Mouse (Mus musculus) kidney, embryonic 14.5 days (tissue): ENCODE data around the gene Nt5c2. TPM values are rescaled to one million over a fixed set of nuclear protein-coding genes. Genes with fewer than 3 reads are reported as not detected.

Experiments
- ATAC-seq: fragments of 200-750 bp; cut with Nextera tagmentation; 2 replicates; pipeline ENCODE4 v1.8.0; 2017; ENCODE audit warnings: moderate number of reproducible peaks, mild to moderate bottlenecking, moderate TSS enrichment, moderate library complexity; ENCODE audit not compliant: low FRiP score, low TSS enrichment
- H3K27ac ChIP-seq: fragments of 300-500 bp; sonication (generic); 2 replicates; pipeline ENCODE4 v1.5.1; 2014; ENCODE audit warnings: low read depth, mild to moderate bottlenecking, low read length, moderate library complexity, mixed read lengths
- H3K27me3 ChIP-seq: fragments of 300-500 bp; sonication (generic); 2 replicates; pipeline ENCODE4 v1.6.1; 2014; ENCODE audit warnings: mild to moderate bottlenecking, low read length; ENCODE audit not compliant: control insufficient read depth, insufficient read depth
- H3K36me3 ChIP-seq: fragments of 300-500 bp; sonication (generic); 2 replicates; pipeline ENCODE4 v1.6.1; 2014; ENCODE audit warnings: low read length, mixed read lengths; ENCODE audit not compliant: control insufficient read depth, insufficient read depth
- H3K4me1 ChIP-seq: fragments of 300-500 bp; sonication (generic); 2 replicates; pipeline ENCODE4 v1.6.1; 2014; ENCODE audit warnings: low read length, mixed read lengths; ENCODE audit not compliant: control insufficient read depth, insufficient read depth
- H3K4me2 ChIP-seq: fragments of 300-500 bp; sonication (generic); replicated peaks from 2 replicates; pipeline ENCODE4 v1.6.1; 2014; ENCODE audit warnings: low read depth, mild to moderate bottlenecking, low read length
- H3K4me3 ChIP-seq: fragments of 300-500 bp; sonication (generic); 2 replicates; pipeline ENCODE4 v1.5.1; 2014; ENCODE audit warnings: mild to moderate bottlenecking, low read length
- H3K9ac ChIP-seq: fragments of 300-500 bp; sonication (generic); 2 replicates; pipeline ENCODE4 v1.6.1; 2014; ENCODE audit warnings: low read depth, mild to moderate bottlenecking, low read length, moderate library complexity
- H3K9me3 ChIP-seq: fragments of 300-500 bp; sonication (generic); 2 replicates; pipeline ENCODE4 v1.6.1; 2016; ENCODE audit warnings: low read length; ENCODE audit not compliant: control insufficient read depth
- WGBS: fragments of 180-500 bp; shearing (Covaris S2); extraction: QIAGEN DNeasy Blood & Tissue Kit; methylation state at CpG from one replicate; pipeline ENCODE4 v1.1.7; 2014; 5-methylcytosine and 5-hydroxymethylcytosine counted together
- polyA plus RNA-seq: library from polyadenylated mRNA; unstranded; fragments of >200 nt; fragmentation: Nextera tagmentation; extraction: Ambion mirVana; gene quantifications from 2 replicates; pipeline ENCODE4 v1.2.1, GENCODE M21; 2014

The Nt5c2 gene
- polyA plus RNA-seq, 1 experiment from 2014 or later: 80.2 TPM

DNA sequence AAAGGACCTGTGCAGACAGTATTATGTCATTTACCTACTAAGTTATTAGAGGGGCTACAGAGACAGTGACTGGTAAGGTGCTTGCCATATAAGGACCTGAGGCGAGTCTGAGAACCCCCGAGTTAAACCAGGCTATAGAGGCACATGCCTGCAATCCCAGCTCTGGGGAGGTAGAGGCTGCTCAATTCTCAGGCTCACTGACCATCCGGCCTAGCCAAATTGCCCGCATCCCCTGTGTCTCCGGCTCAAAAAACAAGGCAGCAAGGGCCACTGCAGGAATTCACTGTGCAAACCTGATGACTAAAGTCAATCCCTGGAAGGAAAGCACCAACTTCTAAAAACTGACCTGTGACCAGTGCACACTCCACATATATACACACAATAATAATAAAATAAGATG, 111.6 kb downstream of the Nt5c2 start:
- Histone ChIP-seq H3K27me3 (no peaks in the 10 kb centered on the region), H3K4me1 (no peaks in the 10 kb centered on the region), H3K9ac (no peak overlapping the region), H3K4me3 (no peak overlapping the region), H3K9me3 (no peaks in the 10 kb centered on the region), H3K36me3 (peaks cover 8% of the 10 kb centered on the region), H3K27ac (no peak overlapping the region), H3K4me2 (no peak overlapping the region)
- no peak for ATAC-seq
- 91% methylated on average over 5 of the region's 5 CpGs for WGBS

DNA sequence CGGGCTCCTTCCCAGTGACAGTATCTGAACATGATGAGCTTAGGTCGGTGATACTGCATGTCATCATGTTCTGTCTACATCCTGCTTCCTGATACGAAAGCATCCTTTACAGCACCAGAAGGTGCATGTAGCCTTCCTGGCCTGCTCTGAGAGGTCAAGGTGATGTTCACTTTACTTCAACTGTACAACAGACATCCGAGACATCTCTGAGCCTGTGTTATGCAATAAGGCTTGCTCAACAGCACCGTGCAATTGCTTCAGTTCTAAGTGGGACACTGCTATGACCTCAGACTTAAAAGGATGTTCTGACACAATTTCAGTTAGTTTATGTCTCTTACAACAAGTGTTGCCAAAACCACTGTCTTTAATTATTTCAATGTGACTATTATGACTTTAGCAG, 113.6 kb downstream of the Nt5c2 start:
- Histone ChIP-seq H3K27me3 (no peaks in the 10 kb centered on the region), H3K27ac (no peak overlapping the region), H3K9me3 (no peaks in the 10 kb centered on the region), H3K36me3 (peaks cover 21% of the 10 kb centered on the region), H3K4me3 (no peak overlapping the region), H3K4me2 (no peak overlapping the region), H3K4me1 (no peaks in the 10 kb centered on the region), H3K9ac (no peak overlapping the region)
- WGBS: 89% methylated on average over 5 of the region's 5 CpGs
- ATAC-seq: no peak

DNA sequence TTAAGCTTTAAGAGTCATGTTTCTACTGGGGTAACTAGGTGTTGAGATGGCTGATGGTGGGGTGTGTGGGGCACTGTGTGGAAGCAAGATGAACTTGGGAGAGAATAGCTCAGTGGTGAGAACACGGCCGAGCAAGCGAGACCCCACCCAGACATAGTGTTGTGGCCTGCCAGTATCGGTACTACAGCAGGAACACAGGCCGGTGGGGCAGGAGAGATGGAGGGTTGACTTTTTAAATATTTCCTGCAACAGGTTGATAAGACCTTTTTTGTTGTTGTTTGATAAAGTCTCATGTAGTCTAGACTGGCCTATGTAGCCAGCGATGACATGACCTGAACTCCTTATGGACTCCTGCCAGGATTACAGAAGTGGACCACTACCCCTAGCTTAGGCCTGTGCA, 114.2 kb downstream of the Nt5c2 start:
- Histone ChIP-seq H3K9ac (no peak overlapping the region), H3K9me3 (no peaks in the 10 kb centered on the region), H3K4me2 (no peak overlapping the region), H3K27me3 (no peaks in the 10 kb centered on the region), H3K4me1 (no peaks in the 10 kb centered on the region), H3K4me3 (no peak overlapping the region), H3K36me3 (peaks cover 23% of the 10 kb centered on the region), H3K27ac (no peak overlapping the region)
- WGBS: 98% methylated on average over 6 of the region's 6 CpGs
- no peak for ATAC-seq

DNA sequence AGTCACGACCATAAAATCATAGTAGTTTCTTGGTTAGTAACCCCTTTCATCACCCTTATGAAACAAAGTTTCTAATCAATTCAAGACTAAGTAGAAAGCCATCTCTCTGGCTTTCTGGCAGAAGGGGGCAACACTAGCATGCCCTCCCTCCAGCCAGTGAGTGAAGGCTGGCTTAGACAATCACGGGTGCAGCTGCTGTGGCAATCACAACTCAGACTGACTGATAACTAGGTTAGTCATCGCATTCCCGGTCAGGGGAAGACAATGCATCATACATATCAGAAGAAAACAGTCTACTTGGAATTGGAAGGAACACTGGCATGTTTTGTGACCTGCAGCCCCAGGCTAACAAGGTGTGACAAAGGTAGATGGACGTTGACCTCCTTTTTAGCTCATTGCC, 115.1 kb downstream of the Nt5c2 start:
- H3K9me3 ChIP-seq: no peaks in the 10 kb centered on the region
- ATAC-seq: no peak
- H3K27ac ChIP-seq: no peak overlapping the region
- H3K4me1 ChIP-seq: no peaks in the 10 kb centered on the region
- H3K4me2 ChIP-seq: no peak overlapping the region
- 87% methylated on average over 5 of the region's 5 CpGs for WGBS
- no peak overlapping the region for H3K4me3 ChIP-seq
- H3K36me3 ChIP-seq: peaks cover 28% of the 10 kb centered on the region
- H3K27me3 ChIP-seq: no peaks in the 10 kb centered on the region
- H3K9ac ChIP-seq: no peak overlapping the region

DNA sequence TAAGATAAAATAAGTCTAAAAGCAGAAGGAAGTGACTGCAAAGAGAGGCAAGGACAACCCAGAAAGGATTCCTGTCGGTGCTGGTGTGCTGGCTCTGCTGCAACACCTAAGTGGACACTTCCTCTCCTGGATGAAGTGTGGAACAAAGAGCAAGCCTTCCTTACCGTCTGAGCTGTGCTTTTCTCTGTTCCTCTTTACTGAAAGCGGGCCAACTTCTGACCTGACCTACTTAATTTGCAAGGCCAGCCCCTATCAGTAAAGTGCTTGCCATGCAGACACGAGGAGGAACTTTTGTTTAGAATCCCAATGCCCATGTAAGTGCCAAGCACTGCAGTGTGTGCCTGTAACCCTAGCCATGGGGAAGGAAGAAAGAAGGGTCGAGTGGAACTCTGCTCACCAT, 115.6 kb downstream of the Nt5c2 start:
- H3K4me3 ChIP-seq: no peak overlapping the region
- H3K4me1 ChIP-seq: no peaks in the 10 kb centered on the region
- H3K4me2 ChIP-seq: no peak overlapping the region
- H3K9me3 ChIP-seq: no peaks in the 10 kb centered on the region
- peaks cover 25% of the 10 kb centered on the region for H3K36me3 ChIP-seq
- H3K27me3 ChIP-seq: no peaks in the 10 kb centered on the region
- WGBS: 60% methylated on average over 5 of the region's 5 CpGs
- no peak for ATAC-seq
- H3K27ac ChIP-seq: no peak overlapping the region
- no peak overlapping the region for H3K9ac ChIP-seq

DNA sequence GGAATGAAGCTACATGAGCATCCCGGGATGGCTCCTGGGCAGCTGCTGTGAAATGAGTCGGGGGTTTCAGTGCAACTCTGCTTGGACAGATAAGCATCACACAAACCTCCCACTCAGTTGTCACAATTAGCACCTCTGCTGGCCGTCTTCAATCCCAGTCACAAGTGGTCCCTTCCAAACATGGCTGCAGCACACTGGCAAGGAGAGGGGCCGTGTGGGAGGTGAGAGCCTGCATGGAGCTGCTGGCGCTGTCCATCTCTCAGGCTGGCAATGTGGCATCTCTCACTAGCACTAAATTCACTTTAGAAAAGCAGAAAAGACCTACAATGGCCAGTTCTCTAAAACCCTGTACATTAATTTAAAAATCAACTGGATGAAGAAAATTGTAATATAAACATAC, 116.7 kb downstream of the Nt5c2 start:
- no peaks in the 10 kb centered on the region for H3K4me1 ChIP-seq
- H3K4me2 ChIP-seq: no peak overlapping the region
- no peaks in the 10 kb centered on the region for H3K9me3 ChIP-seq
- WGBS: 58% methylated on average over 5 of the region's 5 CpGs
- no peak overlapping the region for H3K27ac ChIP-seq
- peaks cover 24% of the 10 kb centered on the region for H3K36me3 ChIP-seq
- no peak overlapping the region for H3K4me3 ChIP-seq
- H3K27me3 ChIP-seq: no peaks in the 10 kb centered on the region
- ATAC-seq: no peak
- no peak overlapping the region for H3K9ac ChIP-seq

DNA sequence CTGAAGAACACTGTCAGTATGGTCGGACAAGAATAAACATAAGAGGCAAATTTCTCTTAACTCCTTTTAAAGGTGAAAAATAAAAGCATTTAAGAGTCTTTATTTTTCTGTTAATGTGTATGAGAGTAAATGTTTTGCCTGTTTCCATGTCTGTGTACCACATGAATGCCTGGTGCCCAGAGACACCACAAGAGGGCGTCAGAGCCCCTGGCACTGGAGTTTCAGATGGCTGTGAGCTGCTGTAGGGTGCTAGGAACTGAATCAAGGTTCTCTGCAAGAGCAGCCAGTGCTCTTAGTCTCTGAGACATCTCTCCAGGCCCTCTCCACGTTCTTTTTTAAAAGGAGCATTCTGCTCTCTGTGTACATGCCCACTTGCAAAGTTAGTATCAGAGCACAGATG, 117.8 kb downstream of the Nt5c2 start:
- H3K4me1 ChIP-seq: no peaks in the 10 kb centered on the region
- H3K9me3 ChIP-seq: no peaks in the 10 kb centered on the region
- H3K27me3 ChIP-seq: no peaks in the 10 kb centered on the region
- no peak overlapping the region for H3K27ac ChIP-seq
- H3K4me2 ChIP-seq: no peak overlapping the region
- ATAC-seq: no peak
- WGBS: 86% methylated on average over 3 of the region's 3 CpGs
- peaks cover 31% of the 10 kb centered on the region for H3K36me3 ChIP-seq
- no peak overlapping the region for H3K4me3 ChIP-seq
- H3K9ac ChIP-seq: no peak overlapping the region

DNA sequence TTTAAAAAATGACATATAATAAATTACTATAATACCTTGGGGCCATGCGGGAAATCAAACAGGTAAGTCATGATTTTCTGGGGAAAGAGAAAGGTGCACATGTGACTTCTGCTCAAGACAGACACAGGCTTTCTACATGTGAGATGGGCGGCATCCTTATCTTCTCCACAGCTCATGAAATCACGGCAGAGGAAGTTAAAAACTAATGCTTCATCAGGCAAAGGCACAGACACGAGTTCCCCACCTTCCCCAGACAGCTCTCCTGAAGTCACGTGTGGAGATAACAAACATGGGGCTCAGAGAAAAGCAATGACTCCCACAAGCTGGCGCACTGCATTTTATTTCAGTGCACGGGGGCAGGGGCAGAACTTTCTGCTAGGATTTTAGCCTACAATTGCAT, 121.5 kb downstream of the Nt5c2 start:
- Histone ChIP-seq H3K4me3 (no peak overlapping the region), H3K36me3 (peaks cover 65% of the 10 kb centered on the region), H3K27ac (no peak overlapping the region), H3K4me1 (no peaks in the 10 kb centered on the region), H3K4me2 (no peak overlapping the region), H3K9ac (no peak overlapping the region), H3K9me3 (no peaks in the 10 kb centered on the region), H3K27me3 (no peaks in the 10 kb centered on the region)
- WGBS: 91% methylated on average over 7 of the region's 7 CpGs
- no peak for ATAC-seq

DNA sequence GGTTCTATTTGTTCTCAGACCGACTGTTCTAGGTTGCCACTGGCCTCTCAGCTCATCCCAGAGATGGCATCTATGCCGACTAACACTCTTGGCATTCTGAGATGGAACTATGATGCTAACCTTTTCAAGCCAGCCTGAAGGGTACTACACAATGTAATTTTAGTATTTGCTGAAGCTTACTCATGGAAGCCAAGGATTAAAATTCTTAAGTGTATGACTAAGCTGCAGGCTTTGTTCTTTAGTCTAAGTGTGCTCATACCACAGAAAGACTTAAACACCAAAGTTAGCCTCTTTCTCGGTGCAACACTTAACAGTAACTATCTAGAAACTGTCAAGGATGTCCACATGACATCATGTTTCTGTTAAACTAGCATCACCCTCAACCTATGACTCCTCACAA, 122.1 kb downstream of the Nt5c2 start:
- no peak overlapping the region for H3K27ac ChIP-seq
- no peaks in the 10 kb centered on the region for H3K27me3 ChIP-seq
- no peak overlapping the region for H3K9ac ChIP-seq
- 87% methylated on average over 3 of the region's 3 CpGs for WGBS
- ATAC-seq: no peak
- H3K4me3 ChIP-seq: no peak overlapping the region
- H3K4me2 ChIP-seq: no peak overlapping the region
- H3K36me3 ChIP-seq: peaks cover 67% of the 10 kb centered on the region
- H3K4me1 ChIP-seq: no peaks in the 10 kb centered on the region
- H3K9me3 ChIP-seq: no peaks in the 10 kb centered on the region

DNA sequence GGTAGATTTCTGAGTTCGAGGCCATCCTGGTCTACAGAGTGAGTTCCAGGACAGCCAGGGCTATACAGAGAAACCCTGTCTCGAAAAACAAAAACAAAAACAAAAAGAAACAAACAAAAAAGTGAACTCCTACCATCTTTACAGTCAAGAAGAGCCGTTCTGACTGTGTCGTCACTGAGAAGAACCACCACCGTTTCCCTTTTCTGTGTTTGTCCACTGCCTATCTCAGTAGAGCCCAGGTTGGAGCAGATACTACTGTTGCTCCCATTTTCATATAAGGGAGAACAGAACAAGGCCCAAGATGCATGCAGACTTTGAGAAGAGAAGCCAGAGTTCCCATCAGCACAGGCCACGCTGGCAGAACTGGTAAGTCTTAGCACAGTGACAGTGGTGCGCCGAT, 124.3 kb downstream of the Nt5c2 start:
- no peak for ATAC-seq
- Histone ChIP-seq H3K4me3 (no peak overlapping the region), H3K27ac (no peak overlapping the region), H3K9ac (no peak overlapping the region), H3K36me3 (peaks cover 72% of the 10 kb centered on the region), H3K27me3 (no peaks in the 10 kb centered on the region), H3K9me3 (no peaks in the 10 kb centered on the region), H3K4me2 (no peak overlapping the region), H3K4me1 (no peaks in the 10 kb centered on the region)
- WGBS: 88% methylated on average over 8 of the region's 8 CpGs
